Mouse (Mus musculus): ENCODE measurements around the gene Ptger1.

- no peak for TF ChIP-seq CTCF (IDR thresholded peaks at IDR 0.05; ENCODE audit: low read depth)
- no peak for TF ChIP-seq EP300 (optimal IDR thresholded peaks at IDR 0.05)
Observed at GRCm38 (mm10) chr8:83700423-83701085, 34.1 kb downstream of the Ptger1 start.

Measured in stomach, postnatal 0 days (tissue).